Mouse (Mus musculus): ENCODE data around the gene Tpm4. TPM values are rescaled to one million over a fixed set of nuclear protein-coding genes. Genes with fewer than 3 reads are reported as not detected.
A peak's percentile ranks its signal among the peaks of the same experiment; 100 is the strongest.
"Not testable (repeated sequence)": the region's sequence is repeated elsewhere in the genome, so short reads cannot be mapped to it uniquely, and the experiment has no call there.

Tpm4 gene
- total RNA-seq (2017) = 600 and 603 TPM in 2 replicates

GRCm38 (mm10) chr8:72134756-72135445 lies at the start of gene Tpm4:
TSS of gene Tpm4 (plus strand) at chr8:72134975.
- peak; percentile 57 for ATAC-seq (ENCODE audit: extremely low read depth, insufficient number of reproducible peaks, low FRiP score, poor library complexity, severe bottlenecking)

GRCm38 (mm10) chr8:72087611-72088010 lies 47.2 kb upstream of the Tpm4 start:
- ATAC-seq (ENCODE audit: extremely low read depth, insufficient number of reproducible peaks, low FRiP score, poor library complexity, severe bottlenecking) = not testable (repeated sequence)

- not testable (repeated sequence) for ATAC-seq (ENCODE audit: extremely low read depth, insufficient number of reproducible peaks, low FRiP score, poor library complexity, severe bottlenecking)
Measured at GRCm38 (mm10) chr8:72096721-72097120, 38.1 kb upstream of the Tpm4 start.

- not testable (repeated sequence) for ATAC-seq (ENCODE audit: extremely low read depth, insufficient number of reproducible peaks, low FRiP score, poor library complexity, severe bottlenecking)
Measured at GRCm38 (mm10) chr8:72099377-72100103, 35.2 kb upstream of the Tpm4 start.

GRCm38 (mm10) chr8:72105165-72105564 lies 29.6 kb upstream of the Tpm4 start:
- peak; percentile 46; the same call in 1 of the 2 replicates for ATAC-seq (ENCODE audit: extremely low read depth, insufficient number of reproducible peaks, low FRiP score, poor library complexity, severe bottlenecking)

GRCm38 (mm10) chr8:72106740-72107139 lies 28.0 kb upstream of the Tpm4 start, which contains the start of gene Olfr374:
TSS of gene Olfr374 (plus strand) at chr8:72107040.
- no peak for ATAC-seq (ENCODE audit: extremely low read depth, insufficient number of reproducible peaks, low FRiP score, poor library complexity, severe bottlenecking)

- peak; percentile 78 for ATAC-seq (ENCODE audit: extremely low read depth, insufficient number of reproducible peaks, low FRiP score, poor library complexity, severe bottlenecking)
Measured at GRCm38 (mm10) chr8:72110876-72111275, 23.9 kb upstream of the Tpm4 start.

GRCm38 (mm10) chr8:72112486-72112885 lies 22.3 kb upstream of the Tpm4 start:
- ATAC-seq (ENCODE audit: extremely low read depth, insufficient number of reproducible peaks, low FRiP score, poor library complexity, severe bottlenecking) = no peak

GRCm38 (mm10) chr8:72115202-72115601 lies 19.6 kb upstream of the Tpm4 start:
- ATAC-seq (ENCODE audit: extremely low read depth, insufficient number of reproducible peaks, low FRiP score, poor library complexity, severe bottlenecking) = no peak

GRCm38 (mm10) chr8:72118616-72119015 lies 16.2 kb upstream of the Tpm4 start:
- ATAC-seq (ENCODE audit: extremely low read depth, insufficient number of reproducible peaks, low FRiP score, poor library complexity, severe bottlenecking) = peak; percentile 51; the same call in 1 of the 2 replicates

- ATAC-seq (ENCODE audit: extremely low read depth, insufficient number of reproducible peaks, low FRiP score, poor library complexity, severe bottlenecking) = not testable (repeated sequence)
Measured at GRCm38 (mm10) chr8:72121486-72121885, 13.3 kb upstream of the Tpm4 start.

GRCm38 (mm10) chr8:72121997-72122396 lies 12.8 kb upstream of the Tpm4 start:
- ATAC-seq (ENCODE audit: extremely low read depth, insufficient number of reproducible peaks, low FRiP score, poor library complexity, severe bottlenecking) = no peak

- ATAC-seq (ENCODE audit: extremely low read depth, insufficient number of reproducible peaks, low FRiP score, poor library complexity, severe bottlenecking) = no peak
Measured at GRCm38 (mm10) chr8:72127834-72128233, 6.9 kb upstream of the Tpm4 start.

- no peak for ATAC-seq (ENCODE audit: extremely low read depth, insufficient number of reproducible peaks, low FRiP score, poor library complexity, severe bottlenecking)
Measured at GRCm38 (mm10) chr8:72131251-72131650, 3.5 kb upstream of the Tpm4 start.

- ATAC-seq (ENCODE audit: extremely low read depth, insufficient number of reproducible peaks, low FRiP score, poor library complexity, severe bottlenecking) = peak; percentile 16; the same call in 1 of the 2 replicates
Measured at GRCm38 (mm10) chr8:72131901-72132300, 2.9 kb upstream of the Tpm4 start.

GRCm38 (mm10) chr8:72132417-72132816 lies 2.4 kb upstream of the Tpm4 start:
- ATAC-seq (ENCODE audit: extremely low read depth, insufficient number of reproducible peaks, low FRiP score, poor library complexity, severe bottlenecking) = no peak

- no peak for ATAC-seq (ENCODE audit: extremely low read depth, insufficient number of reproducible peaks, low FRiP score, poor library complexity, severe bottlenecking)
Measured at GRCm38 (mm10) chr8:72132891-72133290, 1.9 kb upstream of the Tpm4 start.

- no peak for ATAC-seq (ENCODE audit: extremely low read depth, insufficient number of reproducible peaks, low FRiP score, poor library complexity, severe bottlenecking)
Measured at GRCm38 (mm10) chr8:72133507-72133906, 1.3 kb upstream of the Tpm4 start.

- peak; percentile 29; the same call in 1 of the 2 replicates for ATAC-seq (ENCODE audit: extremely low read depth, insufficient number of reproducible peaks, low FRiP score, poor library complexity, severe bottlenecking)
Measured at GRCm38 (mm10) chr8:72135446-72136301, 899 bp downstream of the Tpm4 start.

Measured in neutrophil, adult 5-6 weeks (primary cell).